Mouse (Mus musculus) embryo, embryonic 10.5 days (tissue): ENCODE data around the gene Drd1.

Source experiments
- DNase-seq: peaks from one replicate; pipeline ENCODE4 v3.0.0-alpha.2; 2015; ENCODE audit warnings: low spot score

Gene Drd1

DNA sequence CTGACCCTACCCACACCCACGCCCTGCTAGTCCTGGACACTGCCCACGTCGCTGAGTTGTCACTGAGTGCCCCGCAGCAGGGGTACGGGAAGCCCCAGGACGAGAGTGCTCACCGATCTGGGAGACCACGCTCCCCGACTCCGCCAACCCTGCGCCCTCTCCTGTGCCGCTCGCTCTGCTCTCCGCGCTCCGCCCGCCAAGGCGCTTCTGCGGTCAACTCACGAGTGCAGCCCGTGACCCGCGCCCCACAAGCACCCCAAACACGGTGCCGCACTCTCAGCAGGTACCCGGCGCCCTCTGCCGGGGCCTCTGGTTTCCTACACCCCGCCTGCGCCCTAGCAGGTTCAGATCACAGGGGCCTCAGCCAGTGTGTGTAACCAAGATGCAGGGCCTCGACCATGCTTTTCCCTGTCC, at the start of gene Drd1:
Gene Drd1 (minus strand): TSS at position 258 of the 414 bp plus-strand sequence.
- peak; percentile 82 for DNase-seq

DNA sequence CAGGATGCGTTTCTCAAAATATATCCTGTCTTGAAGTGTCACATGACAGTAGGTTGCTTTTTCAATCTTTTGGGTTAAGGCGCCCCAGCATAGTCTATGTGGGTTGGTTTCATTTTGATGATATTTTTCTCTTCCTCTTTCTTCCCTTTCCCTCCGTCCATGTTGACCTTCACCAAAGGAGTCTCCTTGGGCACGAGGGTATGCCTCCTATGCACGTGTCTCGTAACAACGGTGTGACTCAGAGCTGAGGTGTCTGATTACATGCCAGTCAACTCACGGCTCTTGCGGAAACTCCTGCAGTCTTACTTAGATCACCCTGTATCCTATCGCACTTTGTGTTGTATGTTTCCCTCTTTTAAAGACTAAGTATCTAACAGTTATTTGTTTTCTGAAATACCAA, 48.4 kb upstream of the Drd1 start:
- no peak for DNase-seq

- DNase-seq, result no peak
These were observed 47.8 kb upstream of the Drd1 start for GRCm38 (mm10) chr13:54103271-54103670.

GRCm38 (mm10) chr13:54102061-54102460, 46.6 kb upstream of the Drd1 start:
- no peak for DNase-seq

- no peak for DNase-seq
These were observed 45.7 kb upstream of the Drd1 start for GRCm38 (mm10) chr13:54101031-54101820.

DNA sequence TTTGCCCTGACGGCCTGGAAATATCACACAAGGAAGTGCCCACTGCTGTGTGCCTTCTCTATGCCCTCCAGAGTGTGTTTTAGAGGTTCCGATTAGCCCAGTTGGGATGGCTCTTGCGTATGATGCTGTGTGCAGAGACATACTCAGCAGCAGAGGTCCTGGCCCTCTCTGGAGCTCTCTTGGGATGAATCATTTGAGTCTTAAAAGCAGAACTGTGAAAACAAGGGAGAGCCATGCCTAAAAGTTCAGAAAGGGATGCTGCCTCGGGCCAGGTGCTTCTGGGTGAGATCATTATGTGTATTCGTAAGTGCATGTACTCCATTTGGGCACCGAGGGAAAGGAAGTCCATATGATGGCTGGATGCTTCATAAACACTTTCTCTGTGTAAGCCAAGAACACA, 42.3 kb upstream of the Drd1 start:
- no peak for DNase-seq

DNA sequence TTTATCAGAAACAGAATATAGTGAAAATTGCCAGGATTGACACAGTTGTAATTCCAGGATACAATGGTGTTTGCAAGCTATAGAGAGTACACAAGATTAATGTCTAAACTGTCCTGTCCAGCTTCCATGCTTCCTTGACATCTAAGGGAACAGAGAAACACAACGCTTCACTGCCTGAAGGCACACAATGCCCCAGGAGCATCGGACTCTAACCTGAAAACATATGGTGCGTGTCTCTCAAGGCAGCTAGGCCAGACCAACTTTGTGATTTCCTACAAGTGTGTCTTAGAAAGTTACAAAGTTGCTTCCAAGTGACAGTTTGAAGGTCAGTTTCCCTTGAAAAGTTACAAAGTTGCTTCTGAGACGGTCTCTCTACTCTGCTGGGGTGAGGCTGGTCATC, 41.7 kb upstream of the Drd1 start:
- DNase-seq, result no peak

- no peak for DNase-seq
These were observed 40.2 kb upstream of the Drd1 start for GRCm38 (mm10) chr13:54095721-54096120.

- no peak for DNase-seq
These were observed 39.5 kb upstream of the Drd1 start for GRCm38 (mm10) chr13:54094963-54095362.

DNA sequence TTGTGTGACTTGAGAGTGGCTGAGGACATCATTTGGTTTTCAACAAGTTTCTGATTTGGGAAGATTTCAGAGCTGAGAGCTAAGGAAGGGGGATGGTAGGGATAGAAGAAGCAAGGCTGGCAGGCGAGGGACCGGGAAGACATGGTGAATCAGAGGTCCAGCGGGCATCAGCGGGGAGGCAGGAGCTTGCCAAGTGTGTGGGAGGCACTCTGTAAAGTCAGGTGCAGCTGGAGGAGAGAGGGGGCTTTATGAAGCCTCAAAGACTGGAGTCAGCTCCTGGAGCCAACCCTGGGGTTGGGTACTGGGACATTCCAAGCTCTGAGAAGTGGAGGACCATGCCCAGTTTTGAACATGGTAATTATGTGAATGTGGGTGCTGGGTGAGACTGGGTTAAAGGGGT, 38.8 kb upstream of the Drd1 start:
- no peak for DNase-seq

DNA sequence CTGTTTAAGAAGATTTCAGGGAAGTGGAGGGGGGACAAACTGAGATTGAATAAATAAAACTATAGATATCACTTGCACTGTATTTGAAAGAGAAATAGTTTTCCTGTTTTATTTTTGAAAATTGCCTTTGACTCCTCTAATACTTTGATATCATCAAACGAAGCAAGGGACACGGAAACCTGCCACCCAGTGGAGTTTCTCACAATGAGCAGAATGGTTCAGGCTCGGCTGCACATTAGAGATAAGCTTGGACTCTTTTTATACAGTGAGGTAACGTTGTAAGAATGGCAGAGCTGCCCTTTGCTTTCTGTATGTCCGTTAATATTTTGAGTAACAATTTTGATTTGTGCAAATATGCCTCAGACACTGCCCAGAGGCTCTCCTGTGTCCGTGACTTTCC, 36.2 kb upstream of the Drd1 start:
- no peak for DNase-seq

GRCm38 (mm10) chr13:54085266-54085665, 29.8 kb upstream of the Drd1 start:
- DNase-seq, result no peak

DNA sequence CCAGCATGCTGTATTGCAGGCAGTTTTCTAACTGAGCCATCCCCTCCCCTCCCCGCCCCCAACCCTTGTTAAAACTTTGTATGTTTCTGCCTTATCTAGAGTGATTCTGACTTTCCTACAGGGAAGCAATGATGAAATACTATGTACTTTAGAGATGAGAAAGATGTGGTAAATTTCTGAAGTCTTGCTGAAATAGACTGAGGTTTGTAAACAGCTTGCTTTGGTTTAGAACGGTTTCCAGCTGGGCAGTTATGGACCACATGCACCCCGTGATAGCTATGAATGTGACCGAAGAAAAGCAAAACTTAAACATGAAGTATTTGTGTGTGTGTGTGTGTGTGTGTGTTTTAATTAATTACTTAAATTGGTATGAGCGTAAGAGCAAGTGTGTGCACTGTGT, 29.3 kb upstream of the Drd1 start:
- DNase-seq, result no peak

- DNase-seq, result no peak
These were observed 28.7 kb upstream of the Drd1 start for GRCm38 (mm10) chr13:54084178-54084577.

GRCm38 (mm10) chr13:54082946-54083345, 27.4 kb upstream of the Drd1 start:
- DNase-seq, result no peak

- DNase-seq, result no peak
These were observed 25.3 kb upstream of the Drd1 start for GRCm38 (mm10) chr13:54080785-54081184.

- DNase-seq, result no peak
These were observed 24.6 kb upstream of the Drd1 start for GRCm38 (mm10) chr13:54079782-54080759.

DNA sequence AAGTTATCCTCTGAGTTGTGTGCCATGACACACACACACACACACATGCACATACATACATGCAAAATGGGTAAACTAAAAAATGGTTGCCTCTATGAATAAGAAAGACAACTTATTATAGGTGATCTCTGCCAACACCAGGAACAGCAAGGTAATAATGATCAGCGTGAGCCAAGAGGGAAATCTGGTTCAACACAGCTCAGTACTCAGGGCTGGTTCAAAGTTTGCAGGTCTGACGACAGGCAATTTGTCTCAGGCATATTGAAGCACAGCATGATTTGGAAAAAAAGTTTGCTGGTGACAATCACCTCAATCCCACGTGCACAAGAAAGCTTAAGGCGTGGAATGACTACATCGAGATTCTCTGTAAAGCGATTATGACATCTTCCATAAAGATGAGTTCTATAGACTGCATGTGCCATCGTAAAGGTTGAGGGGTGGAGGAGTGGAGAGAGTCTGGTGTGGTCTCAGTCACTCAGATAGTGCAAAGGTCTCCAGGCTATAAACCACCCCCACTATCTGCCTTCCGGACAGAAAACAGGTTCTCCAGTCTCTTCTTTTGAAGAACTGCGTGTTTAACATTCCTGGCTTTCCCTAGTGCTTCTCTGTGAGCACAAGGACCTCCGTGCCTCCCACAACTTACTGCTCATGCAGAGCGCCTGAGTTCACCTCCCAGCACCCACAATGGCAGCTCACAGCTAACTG, 22.1 kb upstream of the Drd1 start:
- DNase-seq, result no peak

DNA sequence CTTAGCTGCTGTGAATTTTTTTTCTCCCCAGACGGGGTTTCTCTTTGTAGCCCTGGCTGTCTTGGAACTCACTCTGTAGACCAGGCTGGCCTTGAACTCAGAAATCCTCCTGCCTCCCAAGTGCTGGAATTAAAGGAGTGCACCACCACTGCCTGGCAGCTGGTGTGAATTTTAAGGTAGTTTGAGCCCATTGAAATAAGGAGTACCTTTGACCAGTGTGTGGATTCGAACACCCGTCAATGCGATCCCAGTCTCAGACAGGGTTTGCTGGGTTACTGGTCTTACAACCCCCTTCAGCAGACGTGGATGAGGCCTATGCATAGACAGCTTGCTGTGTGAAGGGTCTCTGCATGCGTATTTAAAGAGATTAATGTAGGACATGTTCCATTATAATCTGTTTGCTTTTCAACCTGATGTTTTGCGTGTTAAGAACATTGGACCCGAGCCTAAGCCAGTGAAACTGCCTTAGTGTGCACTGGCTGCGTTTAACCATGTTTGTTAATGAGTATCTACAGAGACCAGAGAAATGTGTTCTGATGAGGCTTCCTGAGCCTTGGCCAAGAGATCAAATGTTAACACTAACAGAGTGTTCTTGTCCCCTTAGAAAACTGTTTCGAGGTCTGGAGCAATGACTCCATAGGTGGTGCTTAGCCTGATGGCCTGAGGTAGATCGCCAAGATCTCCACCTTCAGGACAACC, 21.4 kb upstream of the Drd1 start:
- DNase-seq, result no peak

GRCm38 (mm10) chr13:54076051-54076450, 20.5 kb upstream of the Drd1 start:
- DNase-seq, result no peak

DNA sequence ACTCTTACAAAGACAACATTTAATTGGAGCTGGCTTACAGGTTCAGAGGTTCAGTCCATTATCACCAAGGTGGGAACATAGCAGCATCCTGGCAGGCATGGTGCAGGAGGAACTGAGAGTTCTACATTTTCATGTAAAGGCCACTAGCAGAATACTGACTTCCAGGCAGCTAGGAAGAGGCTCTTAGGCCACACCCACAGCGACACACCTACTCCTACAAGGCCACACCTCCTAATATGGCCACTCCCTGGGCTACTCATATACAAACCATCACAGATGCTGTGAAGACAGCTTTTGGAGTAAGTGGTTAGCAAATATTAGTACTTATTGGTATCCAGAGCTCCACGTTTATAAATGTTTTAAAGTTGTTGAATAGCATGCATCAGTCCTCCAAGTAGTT, 19.9 kb upstream of the Drd1 start:
- DNase-seq, result no peak

DNA sequence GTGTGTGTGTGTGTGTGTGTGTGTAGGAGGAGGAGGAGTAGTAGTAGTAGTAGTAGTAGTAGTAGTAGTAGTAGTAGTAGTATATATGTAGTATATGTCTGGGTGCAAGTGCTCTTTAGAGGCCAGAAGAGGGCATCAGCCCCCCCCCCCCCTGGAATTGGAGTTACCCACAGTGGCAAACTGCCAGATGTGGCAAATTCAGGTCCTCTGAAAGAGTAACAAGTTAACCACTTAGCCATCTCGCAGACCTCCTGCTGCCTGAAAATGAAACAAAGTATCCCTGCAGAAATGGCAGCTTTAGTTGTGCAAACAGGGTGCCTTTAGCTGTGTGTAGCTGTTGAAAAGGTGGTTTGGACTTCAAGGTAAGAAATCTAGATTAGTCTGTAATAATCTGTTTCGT, 18.0 kb upstream of the Drd1 start:
- DNase-seq, result no peak
